Mouse (Mus musculus) thymus, postnatal 14 days (tissue): Measurements from ENCODE around the gene Rnd1.

Experiments
- DNase-seq: peaks from one replicate; pipeline ENCODE4 v3.0.0; 2021

Rnd1 gene

GRCm38 (mm10) chr15:98635291-98635841 lies 41.9 kb downstream of the Rnd1 start:
- no peak for DNase-seq

- peak; percentile 90 for DNase-seq
Observed at GRCm38 (mm10) chr15:98634541-98635081, 42.6 kb downstream of the Rnd1 start.

- no peak for DNase-seq
Observed at GRCm38 (mm10) chr15:98633822-98634470, 43.3 kb downstream of the Rnd1 start.

GRCm38 (mm10) chr15:98632921-98633320 lies 44.3 kb downstream of the Rnd1 start:
- DNase-seq = no peak

GRCm38 (mm10) chr15:98632107-98632744 lies 45.0 kb downstream of the Rnd1 start:
- DNase-seq = no peak

GRCm38 (mm10) chr15:98631493-98631892 lies 45.8 kb downstream of the Rnd1 start:
- DNase-seq = peak; percentile 88

- DNase-seq = no peak
Observed at GRCm38 (mm10) chr15:98630540-98630939, 46.7 kb downstream of the Rnd1 start, which contains the start of gene Cacnb3. Gene Cacnb3 (plus strand): TSS chr15:98630840.

GRCm38 (mm10) chr15:98629464-98629863 lies 47.8 kb downstream of the Rnd1 start:
- DNase-seq = no peak

GRCm38 (mm10) chr15:98628589-98629254 lies 48.5 kb downstream of the Rnd1 start:
- DNase-seq = no peak

GRCm38 (mm10) chr15:98626487-98627212 lies 50.6 kb downstream of the Rnd1 start:
- DNase-seq = no peak

GRCm38 (mm10) chr15:98626078-98626477 lies 51.2 kb downstream of the Rnd1 start:
- no peak for DNase-seq

GRCm38 (mm10) chr15:98623361-98623821 lies 53.9 kb downstream of the Rnd1 start:
- peak; percentile 43 for DNase-seq

GRCm38 (mm10) chr15:98622721-98623120 lies 54.5 kb downstream of the Rnd1 start:
- DNase-seq = peak; percentile 30

- peak; percentile 44 for DNase-seq
Observed at GRCm38 (mm10) chr15:98622199-98622598, 55.1 kb downstream of the Rnd1 start.

GRCm38 (mm10) chr15:98617176-98617537 lies 60.1 kb downstream of the Rnd1 start:
- DNase-seq = peak; percentile 76

GRCm38 (mm10) chr15:98616362-98617175 lies 60.7 kb downstream of the Rnd1 start:
- DNase-seq = no peak

- no peak for DNase-seq
Observed at GRCm38 (mm10) chr15:98615751-98616150, 61.5 kb downstream of the Rnd1 start.

- no peak for DNase-seq
Observed at GRCm38 (mm10) chr15:98614971-98615370, 62.3 kb downstream of the Rnd1 start.

GRCm38 (mm10) chr15:98614551-98614950 lies 62.7 kb downstream of the Rnd1 start:
- DNase-seq = no peak
